Mouse (Mus musculus) cerebral cortex, adult 2 months (tissue): Measurements from ENCODE around the gene Taf1c.

ENCODE experiments used
- WGBS: fragments of 180-500 bp; shearing (Covaris S2); methylation state at CpG from one replicate; pipeline ENCODE4 v1.1.7; 2018; 5-methylcytosine and 5-hydroxymethylcytosine counted together

Gene Taf1c

DNA sequence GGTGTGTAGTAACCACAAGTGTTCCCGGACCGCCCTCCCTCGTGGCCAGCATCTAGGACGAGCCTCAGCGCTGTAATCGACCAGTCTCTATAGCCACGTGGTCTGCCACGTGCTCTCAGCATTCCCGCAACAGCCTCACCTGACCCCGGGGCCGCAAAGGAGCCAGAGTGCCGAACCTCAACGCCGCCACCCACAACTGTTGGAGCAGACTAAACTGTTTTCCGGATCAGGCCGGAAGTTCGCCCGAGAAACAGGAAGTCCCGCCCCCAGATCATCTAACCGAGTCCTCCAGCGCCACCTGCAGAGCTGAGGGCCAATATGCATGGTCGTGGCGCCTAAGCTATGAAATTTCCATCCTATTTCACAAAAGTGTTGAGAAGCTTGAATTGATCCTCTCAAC lies at the start of gene Taf1c:
Taf1c (minus strand) TSS at position 227 of the 400 bp plus-strand sequence.
- 0% methylated on average over 23 of the region's 23 CpGs for WGBS

GRCm38 (mm10) chr8:119651324-119651723 lies 46.3 kb upstream of the Taf1c start:
- WGBS, result 79% methylated on average over 2 of the region's 2 CpGs

- WGBS, result 80% methylated on average over 7 of the region's 7 CpGs
Measured at GRCm38 (mm10) chr8:119646846-119647245, 41.8 kb upstream of the Taf1c start.

- WGBS, result 83% methylated on average over 3 of the region's 3 CpGs
Measured at GRCm38 (mm10) chr8:119646197-119646596, 41.2 kb upstream of the Taf1c start.

DNA sequence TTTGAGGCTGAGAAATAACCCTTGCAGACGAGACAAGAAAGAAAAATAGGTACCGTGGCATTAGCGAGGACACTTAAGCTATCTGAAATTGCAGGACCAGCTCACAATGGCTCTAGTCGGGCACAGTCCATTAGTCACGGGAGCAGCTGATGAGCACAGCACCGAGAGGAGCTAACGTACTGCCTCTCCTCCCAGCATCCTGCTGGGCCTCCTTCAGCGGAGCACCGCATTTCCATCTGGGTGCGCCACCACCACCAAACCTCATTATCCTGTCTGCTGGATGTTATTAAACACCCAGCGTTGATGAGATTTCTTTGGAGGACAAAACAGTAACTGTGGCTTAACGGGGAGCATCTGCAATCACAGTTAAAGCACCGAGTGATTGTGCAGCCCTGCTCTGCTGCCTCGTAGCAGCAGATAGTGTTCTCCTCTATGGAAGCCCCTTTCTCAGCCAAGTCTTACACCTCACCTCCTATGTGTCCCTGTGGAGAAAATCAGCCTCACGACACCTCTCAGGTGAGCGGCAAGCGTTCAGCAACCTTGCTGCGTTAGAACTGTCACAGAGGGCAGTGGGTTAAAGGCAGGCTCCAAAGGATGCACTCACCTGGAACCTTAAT lies 40.1 kb upstream of the Taf1c start:
- 72% methylated on average over 18 of the region's 18 CpGs for WGBS

DNA sequence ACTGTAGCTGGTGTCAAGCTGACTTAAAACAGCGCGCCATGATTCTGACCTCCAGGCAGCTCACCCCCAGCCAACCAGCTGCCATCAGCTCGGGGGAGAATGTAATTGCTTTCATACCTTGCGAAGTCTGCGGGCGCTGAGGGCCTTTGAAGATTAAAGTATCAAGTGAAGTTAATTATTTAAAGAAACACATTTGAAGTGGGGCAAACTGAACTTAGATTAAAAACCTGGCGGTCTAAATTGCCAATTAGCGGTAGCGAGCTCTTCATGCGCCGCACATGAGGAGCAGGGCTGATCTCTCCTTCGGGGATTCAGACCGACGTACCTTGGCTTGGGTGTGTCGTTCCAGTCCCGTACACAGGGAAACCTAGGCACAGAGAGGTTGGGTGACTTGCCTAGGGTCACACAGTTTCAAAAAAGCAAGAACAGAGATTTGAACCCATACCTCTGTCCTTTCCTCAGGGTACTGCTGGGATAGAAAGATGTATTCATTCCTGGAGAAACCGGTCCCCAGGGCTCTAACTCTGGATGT lies 39.5 kb upstream of the Taf1c start:
- whole genome bisulfite sequencing, result 79% methylated on average over 17 of the region's 17 CpGs

DNA sequence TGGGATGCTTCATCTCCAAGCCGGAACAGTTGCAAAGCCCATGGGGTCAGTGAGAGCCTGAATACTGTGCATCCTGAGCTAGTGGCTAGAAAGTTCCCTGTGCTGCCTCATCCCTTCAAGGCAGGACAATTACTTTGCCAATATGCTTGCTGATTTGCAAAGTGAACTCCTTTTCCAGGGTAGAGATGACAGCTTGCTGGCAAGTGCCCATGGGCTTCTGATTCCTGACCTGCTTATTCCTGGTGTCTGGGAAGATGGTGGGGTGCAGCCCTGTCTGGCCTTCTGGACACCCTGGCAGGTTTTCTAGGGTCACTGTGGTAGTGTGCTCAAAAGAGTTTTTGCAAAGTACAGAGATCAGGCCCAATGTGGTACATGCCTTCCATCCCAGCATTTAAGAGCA lies 37.9 kb upstream of the Taf1c start:
- 92% methylated on average over 1 of the region's 1 CpGs for WGBS

DNA sequence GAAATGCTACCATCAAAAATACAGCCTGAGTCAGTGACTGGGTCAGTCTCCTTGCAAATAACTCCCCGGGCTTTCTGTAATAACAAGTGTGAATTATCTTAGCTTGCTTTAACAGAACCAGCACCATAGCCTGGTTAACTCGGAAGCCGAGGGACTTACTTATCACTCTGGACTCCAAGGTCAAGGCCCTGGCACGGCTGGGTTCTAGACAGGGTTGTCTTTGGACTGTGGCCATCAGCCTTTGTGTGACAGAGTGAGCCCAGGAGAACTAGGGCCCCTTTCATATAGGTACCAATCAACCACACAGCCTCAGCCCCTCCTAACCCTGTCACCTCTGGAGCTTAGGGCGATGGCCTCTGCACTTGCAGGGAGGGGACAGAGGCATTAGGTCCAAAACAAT lies 36.0 kb upstream of the Taf1c start:
- WGBS, result 92% methylated on average over 5 of the region's 5 CpGs

GRCm38 (mm10) chr8:119639798-119640197 lies 34.8 kb upstream of the Taf1c start:
- WGBS, result 59% methylated on average over 7 of the region's 7 CpGs

GRCm38 (mm10) chr8:119638261-119638660 lies 33.2 kb upstream of the Taf1c start:
- WGBS, result 49% methylated on average over 6 of the region's 6 CpGs

GRCm38 (mm10) chr8:119637381-119637780 lies 32.4 kb upstream of the Taf1c start:
- WGBS, result 98% methylated on average over 4 of the region's 4 CpGs

DNA sequence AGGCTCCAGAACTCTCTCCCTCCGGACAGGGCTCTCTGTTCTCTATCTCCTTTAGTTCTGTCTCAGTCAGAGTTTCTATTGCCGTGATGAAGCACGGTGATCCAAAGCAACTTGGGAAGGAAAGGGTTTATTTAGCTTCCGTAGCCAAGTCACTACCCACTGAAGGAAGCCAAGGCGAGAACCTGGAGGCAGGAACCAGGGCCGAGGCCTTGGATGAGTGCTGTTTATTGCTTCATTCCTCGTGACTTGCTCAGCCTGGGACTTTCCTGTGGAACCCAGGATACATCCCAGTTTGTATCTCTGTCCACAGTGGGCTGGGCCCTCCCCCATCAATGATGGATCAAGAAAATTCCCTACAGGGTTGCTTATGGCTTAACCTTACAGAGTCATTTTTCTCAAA lies 31.7 kb upstream of the Taf1c start:
- 61% methylated on average over 7 of the region's 7 CpGs for WGBS

- WGBS, result 64% methylated on average over 2 of the region's 2 CpGs
Measured at GRCm38 (mm10) chr8:119635958-119636357, 30.9 kb upstream of the Taf1c start.

DNA sequence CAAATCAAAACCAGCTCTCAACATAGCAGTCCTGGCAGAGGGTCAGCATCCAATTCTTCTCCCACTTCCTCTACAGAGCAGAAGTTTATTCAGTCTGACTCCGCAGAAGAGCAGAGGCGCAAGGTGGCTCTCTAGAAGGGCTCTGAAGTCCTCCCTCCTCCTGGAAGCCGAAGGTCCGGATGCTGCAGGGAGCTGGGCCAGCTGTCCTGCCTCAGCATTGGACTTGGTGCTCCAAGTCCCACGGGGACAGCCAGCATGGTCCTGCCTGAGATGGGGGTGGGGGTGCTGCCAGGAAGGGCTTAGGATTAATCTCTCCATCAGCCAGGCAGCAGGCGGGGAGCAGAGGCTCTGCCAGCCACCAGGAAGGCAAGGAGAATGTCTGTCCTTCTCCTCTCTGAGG lies 30.4 kb upstream of the Taf1c start, which contains the start of gene Kcng4:
Kcng4 (minus strand) TSS at position 303 of the 400 bp plus-strand sequence.
- WGBS, result 33% methylated on average over 6 of the region's 6 CpGs

DNA sequence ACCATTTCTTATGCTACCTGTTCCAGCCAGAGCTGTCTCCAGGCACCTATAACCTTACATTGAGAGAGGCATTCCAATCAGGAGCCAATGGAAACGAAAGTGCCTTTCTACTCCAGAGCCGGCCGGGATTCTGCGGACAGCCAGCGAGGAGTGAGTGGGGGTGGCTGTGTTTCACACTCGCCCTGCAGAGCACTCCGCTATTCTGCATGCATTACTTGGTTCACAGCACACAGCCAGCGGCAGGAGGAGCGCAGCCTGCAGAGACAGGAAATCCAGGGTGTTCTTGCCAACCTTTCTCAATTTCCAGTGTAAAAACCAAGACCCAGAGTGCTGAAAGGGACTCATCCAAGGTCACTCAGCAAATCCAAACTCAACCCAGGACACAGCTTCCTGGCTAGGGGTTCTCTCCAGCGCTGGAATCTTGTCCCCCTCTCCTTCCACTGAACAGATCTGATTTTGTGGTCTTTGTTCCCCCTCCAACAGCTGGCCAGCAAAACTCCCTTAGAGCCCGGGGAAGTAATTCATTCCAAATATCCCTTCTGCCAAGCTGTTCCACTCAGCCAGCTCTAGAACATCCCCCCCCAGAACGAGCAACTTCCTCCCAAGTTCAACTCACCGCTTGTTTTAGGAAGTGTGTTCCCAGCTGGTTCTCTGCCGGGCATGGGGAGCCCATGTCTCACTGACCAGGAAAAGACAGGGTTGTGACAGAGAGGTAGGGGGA lies 29.8 kb upstream of the Taf1c start:
- WGBS, result 14% methylated on average over 14 of the region's 14 CpGs

- WGBS, result 63% methylated on average over 29 of the region's 29 CpGs
Measured at GRCm38 (mm10) chr8:119632909-119633308, 27.9 kb upstream of the Taf1c start.

DNA sequence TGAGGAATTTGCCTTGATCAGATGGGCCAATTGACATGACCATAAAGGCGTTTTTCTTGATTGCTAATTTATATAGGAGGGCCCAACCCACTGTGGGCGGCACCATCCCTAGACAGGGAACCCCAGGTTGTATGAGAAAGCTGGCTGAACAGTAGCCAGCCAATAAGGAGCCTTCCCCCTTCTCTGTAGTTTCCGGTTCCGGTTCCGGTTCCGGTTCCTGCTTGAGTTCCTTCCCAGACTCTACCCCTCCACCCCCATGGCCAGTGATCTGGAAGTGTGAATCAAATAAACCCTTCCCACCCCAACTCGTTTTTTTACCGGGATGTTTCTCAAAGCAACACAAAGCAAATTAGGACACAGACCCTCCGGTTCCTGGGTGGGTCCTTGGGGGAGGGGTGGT lies 27.2 kb upstream of the Taf1c start:
- 77% methylated on average over 9 of the region's 9 CpGs for WGBS

- 70% methylated on average over 3 of the region's 3 CpGs for WGBS
Measured at GRCm38 (mm10) chr8:119630841-119631240, 25.8 kb upstream of the Taf1c start.

DNA sequence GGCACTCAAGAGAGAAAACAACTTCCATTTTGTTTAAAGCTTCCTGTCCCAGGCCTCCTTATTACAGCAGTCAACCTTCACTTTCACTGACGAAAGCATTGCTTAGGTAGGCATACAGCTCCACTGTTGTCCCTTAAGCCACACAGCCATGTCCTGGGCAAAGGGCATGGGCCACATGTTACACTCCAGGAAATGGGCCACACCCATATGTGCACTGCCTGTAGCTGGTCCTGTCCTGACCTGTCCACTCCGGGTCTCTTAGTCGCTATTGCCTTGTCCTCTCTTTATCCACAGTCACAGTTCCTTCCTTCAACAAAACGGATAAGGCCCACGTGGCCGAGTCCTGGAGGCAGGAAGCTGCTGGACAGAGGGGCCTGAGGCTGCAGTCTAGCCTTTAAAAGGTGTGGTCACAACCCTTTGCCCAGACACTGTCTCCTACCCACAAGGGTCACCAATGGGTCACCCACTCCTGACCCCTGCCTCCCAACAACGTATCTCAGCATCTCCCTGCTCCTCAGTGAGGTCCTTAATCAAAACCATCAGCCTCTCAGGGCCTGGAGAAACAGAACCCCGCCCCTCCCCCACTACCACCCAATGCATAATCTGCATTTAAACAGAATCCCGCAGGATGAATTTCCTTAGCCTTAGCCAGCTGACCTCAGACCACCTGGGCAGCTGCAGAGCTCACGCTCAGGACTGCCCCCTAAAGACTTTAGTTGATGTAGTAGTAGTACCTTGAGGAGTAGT lies 22.8 kb upstream of the Taf1c start:
- WGBS, result 67% methylated on average over 10 of the region's 10 CpGs

- WGBS, result 92% methylated on average over 7 of the region's 7 CpGs
Measured at GRCm38 (mm10) chr8:119627199-119627598, 22.2 kb upstream of the Taf1c start.

- WGBS, result 89% methylated on average over 22 of the region's 22 CpGs
Measured at GRCm38 (mm10) chr8:119625788-119626187, 20.8 kb upstream of the Taf1c start.

GRCm38 (mm10) chr8:119624916-119625315 lies 19.9 kb upstream of the Taf1c start:
- WGBS, result 93% methylated on average over 7 of the region's 7 CpGs
